Mouse (Mus musculus): ENCODE results near the gene Emid1. TPM values are rescaled to one million over a fixed set of nuclear protein-coding genes. Genes with fewer than 3 reads are reported as not detected.
"Not testable (repeated sequence)": the region's sequence is repeated elsewhere in the genome, so short reads cannot be mapped to it uniquely, and the experiment has no call there.

Emid1 gene
- total RNA-seq, 2 experiments from 2014 or later, result 3.3 to 3.7 TPM

DNA sequence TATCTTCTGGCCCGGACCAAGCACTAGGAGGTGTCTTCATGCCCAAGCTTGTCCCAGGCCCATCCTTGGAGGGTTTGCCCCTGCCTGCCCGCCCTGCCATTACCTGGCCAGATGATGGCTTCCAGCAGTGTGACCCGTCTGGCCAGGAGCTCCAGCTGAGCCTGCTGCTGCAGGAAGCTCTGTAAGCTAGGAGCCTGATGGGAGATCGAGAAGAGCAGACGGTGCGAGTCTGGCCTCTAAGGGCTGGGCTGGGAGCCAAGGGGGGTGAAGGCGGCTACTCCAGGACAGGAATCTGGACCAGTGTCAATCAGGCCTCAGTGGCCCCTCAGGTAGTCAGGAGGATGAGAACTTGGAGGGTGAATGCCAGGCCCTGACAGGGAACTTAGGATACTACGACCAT is 42.6 kb downstream of the Emid1 start:
- no peak for DNase-seq (ENCODE audit: low spot score in 2 of 2)

DNA sequence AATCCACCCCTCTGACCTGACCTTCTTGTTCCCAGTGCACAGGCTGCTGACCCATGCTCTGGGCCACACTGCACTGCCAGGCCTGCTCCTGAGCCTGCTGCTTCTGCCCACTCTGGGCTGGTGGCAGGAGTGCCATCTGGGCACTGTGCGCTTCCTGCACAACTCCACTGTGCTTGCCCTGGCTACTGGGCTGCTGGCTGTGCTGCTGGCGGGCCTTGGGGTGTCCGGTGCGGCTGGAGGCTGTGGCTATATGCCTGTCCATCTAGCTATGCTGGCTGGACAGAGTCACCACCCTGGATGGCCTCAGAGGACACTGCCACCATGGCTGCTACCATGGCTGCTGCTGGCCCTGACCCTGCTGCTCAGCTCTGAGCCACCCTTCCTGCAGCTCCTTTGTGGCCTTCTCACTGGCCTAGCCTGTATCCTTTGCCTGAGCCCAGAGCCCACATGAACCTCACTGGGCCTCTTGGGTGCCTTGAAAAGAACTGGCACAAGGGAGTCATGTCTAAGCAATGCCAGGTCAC is 48.0 kb downstream of the Emid1 start:
- no peak for DNase-seq (ENCODE audit: low spot score in 2 of 2)

DNA sequence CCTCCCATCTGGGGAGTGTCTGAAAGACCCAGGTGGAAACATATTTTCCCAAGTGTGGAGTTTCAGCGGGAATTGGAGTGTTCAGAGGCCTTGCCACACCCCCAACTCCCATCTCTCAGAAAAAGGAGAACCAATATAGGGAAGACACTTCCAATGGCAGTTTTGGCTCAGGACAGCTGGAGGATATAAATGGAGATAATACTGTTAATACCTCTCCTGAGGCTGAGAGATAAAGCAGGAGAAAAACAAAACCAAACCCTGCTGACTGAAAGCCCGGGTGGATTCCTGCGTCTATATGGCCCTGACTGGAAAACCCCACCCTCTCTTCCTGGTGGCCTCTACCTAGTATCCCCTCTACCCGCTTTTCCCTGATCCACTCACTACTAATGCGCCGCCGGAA is 49.7 kb downstream of the Emid1 start:
- no peak for DNase-seq (ENCODE audit: low spot score in 2 of 2)

DNA sequence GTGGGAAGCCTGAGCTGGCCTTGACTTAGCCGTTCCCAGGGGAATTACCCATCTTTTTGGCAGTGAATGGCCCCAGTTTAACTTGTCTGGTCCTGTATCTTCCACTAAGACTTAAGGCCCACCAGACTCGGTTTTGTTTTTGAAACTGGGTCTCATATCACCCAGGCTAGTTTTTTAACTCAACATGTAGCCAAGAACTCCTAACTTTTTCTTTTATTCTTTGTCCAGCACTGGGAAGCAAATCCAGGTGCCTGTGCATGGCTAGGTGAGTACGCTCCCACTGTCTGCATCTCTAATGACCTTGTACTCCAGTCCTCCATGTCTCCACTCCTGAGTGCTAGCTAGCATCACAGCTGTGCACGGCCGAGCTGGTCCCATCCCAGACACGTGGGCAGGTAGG is 50.4 kb downstream of the Emid1 start:
- no peak for DNase-seq (ENCODE audit: low spot score in 2 of 2)

DNA sequence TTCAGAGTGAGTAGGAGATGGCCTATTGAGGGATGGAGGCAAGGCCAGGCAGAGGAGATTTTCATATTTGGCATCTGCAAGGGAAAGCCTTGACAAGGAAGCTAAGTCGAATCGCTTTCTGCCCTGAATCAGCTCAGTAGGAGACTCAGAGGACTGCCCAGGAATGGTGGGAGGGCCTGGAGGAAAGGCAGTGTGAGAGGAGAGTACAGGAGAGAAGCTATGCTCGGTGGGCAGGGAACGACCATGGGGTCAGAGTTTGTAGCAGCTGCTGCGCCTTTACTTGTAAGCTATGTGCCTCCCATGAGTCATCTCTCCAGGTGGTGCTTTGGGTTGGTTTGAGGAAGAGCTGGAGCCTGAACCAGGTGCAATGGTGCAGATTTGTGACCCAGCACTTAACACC is 51.3 kb downstream of the Emid1 start:
- DNase-seq (ENCODE audit: low spot score in 2 of 2), result no peak

DNA sequence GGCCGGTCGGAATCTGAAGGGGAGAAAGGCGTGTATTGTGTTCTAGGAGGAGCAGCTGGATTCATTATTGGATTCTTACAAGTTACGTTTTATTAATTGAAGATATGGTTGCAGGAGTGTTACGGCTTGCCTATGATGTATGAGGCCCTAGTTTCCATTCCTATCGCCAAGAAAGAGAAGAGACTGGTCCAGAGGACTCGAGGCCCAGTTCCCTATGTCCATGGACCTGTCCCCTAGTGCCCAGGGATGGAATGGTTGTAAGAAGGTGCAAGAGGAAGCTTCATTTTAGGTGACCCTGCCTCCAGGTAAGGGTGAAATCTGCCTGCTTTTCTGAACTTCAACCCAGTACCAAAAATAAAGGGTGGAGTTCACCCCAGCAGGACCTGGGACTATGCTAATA is 51.8 kb downstream of the Emid1 start:
- no peak for DNase-seq (ENCODE audit: low spot score in 2 of 2)

DNA sequence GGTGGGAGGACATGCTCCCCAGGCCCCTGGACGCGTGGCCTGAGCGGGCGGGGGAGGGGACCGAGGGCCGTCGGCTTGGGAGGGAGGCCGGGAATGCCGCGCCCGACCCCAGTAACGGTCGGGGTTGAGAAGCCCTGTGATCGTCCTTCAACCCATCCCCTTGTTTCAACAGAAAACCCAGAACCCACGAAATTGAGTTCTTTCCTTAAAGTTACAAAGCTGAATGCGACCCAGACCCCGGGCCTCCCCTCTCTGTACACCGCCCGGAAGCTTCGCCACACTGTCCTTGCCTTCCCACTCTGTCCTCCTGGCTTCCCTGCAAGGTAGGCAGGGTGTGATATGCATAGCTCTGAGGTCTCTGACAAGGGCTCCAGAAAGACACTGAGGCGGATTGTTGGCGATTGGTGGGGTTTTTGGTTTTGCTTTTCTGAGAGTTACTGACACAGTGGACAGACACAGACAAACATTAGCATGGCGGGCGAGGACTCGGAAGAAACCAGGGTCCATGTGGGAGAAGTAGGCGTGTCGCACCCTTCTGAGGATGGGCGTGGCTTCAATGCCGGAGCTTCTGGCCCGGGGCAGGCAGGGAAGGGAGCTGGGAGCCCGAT is 52.4 kb downstream of the Emid1 start:
- DNase-seq (ENCODE audit: low spot score in 2 of 2), result peak; percentile 66 to 85

DNA sequence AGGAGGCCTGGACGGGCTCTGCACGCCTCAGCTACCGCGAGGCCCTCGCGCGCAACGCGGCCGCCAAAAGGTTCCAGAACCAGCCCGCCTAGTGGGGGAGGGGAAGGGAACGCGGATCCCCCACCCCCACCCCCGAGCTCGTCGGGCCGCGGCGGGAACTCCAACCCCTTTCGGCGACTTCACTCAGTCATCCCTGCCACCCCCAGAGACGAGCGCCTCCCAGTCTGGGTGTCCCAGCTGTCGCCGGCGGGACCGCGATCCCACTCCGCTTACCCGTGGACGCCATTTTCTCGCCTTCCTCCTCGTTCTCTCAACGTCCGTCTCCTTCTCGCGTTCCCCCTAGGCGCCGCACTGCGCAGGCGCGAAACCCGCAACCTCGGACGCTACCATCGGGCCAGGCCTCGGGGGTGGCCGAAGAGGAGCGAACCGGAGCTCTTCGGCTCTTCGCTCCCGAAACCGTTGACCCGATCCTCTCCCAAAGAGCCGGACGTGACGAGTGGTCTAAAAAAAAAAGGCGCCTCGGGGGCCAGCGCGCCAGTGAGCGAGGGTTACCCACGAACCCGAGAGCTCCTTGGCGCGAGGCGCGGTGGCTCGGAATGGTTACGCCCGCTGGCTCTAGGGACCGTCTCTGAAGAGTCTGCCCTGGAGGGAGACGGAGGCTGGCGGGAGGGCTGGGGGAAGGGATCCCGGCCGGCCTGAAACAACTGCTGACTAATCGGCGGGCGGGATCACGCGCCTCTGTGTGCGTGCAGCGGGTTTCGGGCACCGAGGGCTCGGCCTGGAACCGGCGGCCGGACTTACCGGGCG is 53.1 kb downstream of the Emid1 start, which contains the start of the genes Rhbdd3 and Ewsr1:
TSS of gene Rhbdd3 (plus strand) at position 191 of the 807 bp plus-strand sequence.
TSS of gene Ewsr1 (minus strand) at position 531 of the 807 bp plus-strand sequence.
- DNase-seq (ENCODE audit: low spot score in 2 of 2), result peak; percentile 95 to 97

DNA sequence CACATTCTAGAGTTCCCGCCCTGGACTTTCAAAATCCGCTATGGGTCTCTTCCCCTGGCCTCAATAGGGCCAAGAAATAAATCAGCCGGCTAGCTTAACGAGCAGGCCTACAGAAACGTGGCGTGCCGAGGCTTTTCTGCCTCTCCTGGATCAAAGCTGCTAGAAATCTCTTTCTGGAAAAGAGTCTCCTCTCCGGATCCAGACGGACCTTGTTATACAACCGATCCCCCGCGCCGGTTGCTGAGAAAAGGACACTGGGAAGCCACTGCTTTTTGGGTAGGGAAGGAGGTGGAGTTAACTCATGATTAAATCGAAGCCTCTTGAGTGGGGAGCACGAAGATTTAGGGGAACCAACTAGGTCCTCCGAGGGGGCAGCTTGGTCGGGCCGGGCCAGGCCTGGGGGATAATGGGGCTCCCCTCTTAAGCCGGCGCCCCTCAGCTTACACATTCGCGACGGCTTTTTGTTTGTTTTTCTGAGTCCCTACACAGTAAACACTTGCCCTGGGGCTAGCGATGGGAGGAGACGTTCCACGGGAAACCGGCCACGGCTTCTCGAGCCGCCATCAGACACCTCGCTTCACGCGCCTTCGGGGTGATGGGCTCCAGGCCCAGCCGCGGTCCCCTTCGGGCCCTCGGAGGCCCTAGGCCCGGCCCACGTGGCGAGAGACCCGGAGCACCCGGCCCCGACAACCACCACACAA is 53.9 kb downstream of the Emid1 start:
- DNase-seq (ENCODE audit: low spot score in 2 of 2), result peak; percentile 43 to 82

DNA sequence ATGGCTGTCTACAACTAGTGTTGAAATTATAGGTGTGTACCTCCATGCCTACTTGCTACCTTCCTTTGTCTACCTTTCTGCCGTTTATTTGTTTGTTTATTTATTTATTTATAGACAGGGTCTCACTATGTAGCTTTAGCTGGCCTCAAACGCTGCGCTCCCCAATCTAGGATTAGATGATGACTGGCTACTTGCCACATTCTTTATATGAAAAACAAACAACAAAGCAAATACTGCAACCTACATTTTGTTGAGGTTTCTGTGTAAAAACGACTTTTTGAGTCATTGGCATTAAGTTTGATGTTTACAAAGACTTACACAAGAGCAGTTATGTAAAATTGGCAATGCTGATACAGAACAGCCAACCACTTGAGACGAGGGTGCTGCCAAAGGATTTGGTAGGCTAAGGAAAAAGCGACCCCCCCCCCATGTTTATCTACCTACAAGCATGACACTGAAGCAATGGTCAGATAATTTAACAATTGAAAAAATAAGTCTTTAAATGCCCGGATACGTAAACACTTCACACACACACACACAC is 55.5 kb downstream of the Emid1 start:
- no peak for DNase-seq (ENCODE audit: low spot score in 2 of 2)

DNA sequence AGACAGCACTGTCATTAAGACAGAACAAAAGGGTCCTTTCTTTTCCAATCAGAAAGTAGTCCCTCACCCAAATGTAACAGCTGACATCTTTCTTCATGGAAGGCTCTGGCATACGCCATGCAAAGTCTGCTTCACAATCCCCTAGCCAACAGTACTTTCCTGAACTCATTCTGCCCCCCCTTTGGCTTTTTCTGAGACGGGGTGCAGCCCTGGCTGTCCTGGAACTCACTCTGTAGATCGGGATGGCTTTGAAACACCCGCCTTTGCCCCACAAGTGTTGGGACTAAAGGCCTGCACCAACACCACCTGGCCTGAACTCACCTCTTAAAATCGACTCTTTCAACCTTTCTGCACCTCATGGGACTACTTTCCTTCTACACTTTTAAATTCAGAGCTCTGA is 56.2 kb downstream of the Emid1 start:
- no peak for DNase-seq (ENCODE audit: low spot score in 2 of 2)

DNA sequence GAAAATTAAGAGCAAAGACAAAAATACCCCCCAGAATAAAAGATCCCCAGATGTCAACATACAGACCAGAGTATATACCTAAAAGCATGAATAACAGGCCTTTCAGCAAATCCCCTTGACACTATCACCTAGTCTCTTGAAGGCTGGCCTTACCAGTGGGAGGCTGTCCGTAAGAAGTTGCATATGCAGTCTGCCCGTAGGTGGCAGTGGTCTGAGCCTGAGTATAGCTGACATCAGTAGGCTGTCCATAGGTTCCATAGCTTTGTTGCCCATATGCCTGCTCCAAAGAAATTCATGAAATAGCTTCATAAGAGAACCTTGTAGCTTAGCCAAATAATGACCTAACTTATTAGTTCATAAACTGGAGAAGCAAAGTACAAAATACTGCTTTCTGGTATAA is 60.4 kb downstream of the Emid1 start:
- DNase-seq (ENCODE audit: low spot score in 2 of 2), result no peak

DNA sequence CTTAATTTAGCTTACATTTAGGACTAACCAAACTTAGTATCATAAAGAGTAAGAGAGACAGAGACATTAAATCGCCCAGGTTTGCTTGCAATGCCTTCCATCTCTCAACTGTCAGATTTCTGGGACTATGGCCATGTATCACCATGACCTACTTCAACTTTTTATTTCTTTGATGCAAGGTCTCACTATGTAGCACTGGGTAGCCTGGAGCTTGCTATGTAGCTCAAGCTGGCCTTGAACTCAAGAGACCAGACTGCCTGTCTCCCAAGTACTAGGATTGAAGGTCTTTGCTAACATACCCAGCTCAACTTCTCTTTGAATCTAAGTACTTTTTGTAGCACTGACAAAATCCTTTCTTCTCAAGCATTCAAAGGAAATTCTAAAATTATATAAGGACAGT is 62.9 kb downstream of the Emid1 start:
- DNase-seq (ENCODE audit: low spot score in 2 of 2), result no peak

DNA sequence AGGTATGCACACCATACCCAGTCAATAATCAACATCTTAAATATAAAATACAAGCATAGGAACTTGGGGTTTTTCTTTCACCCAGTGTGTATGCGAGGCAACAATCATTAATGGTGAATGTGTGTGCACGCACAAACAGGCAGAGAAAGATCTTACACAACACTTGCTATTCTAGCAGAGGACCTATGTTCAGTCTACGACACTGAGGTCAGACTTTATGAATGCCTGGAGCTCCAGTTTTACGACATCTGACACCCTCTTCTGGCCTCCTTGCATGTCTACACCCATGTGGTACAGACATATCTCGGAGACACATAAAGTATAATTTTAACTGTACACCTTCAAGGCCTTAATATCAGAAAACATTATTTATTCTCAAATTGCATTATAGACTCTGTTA is 75.2 kb downstream of the Emid1 start:
- not testable (repeated sequence) for DNase-seq (ENCODE audit: low spot score in 2 of 2)

DNA sequence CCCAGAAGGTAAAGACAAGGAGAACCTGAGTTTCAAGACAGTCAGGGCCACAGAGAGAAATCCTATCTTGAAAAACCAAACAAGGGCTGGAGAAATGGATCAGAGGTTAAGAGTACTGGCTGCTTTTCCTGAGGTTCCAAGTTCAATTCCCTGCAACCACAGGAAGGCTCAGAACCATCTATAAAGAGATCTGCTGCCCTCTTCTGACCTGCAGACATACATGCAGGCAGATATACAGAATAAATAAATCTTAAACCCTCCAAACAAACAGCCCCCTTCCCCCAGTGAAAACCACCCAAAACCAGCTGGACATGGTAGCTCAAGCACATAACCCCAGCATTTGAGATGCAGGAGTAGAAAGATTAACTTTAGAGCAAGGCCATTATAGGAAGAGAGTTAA is 76.3 kb downstream of the Emid1 start:
- DNase-seq (ENCODE audit: low spot score in 2 of 2), result no peak

DNA sequence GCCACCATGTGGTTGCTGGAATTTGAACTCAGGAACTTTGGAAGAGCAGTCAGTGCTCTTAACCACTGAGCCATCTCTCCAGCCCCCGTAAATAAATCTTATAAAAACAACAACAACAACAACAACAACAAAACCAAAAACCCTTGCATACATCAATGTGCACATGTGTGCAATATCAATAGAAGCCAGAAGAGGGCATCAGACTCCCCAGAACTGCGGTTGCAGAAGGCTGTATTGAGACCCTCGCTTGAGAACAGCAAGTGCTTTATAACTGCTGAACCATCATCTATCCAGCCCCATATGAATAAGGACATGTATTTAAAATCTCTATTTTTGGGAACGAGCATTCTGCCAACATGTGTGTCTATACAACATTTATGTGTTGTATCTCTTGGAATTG is 77.2 kb downstream of the Emid1 start:
- DNase-seq (ENCODE audit: low spot score in 2 of 2), result peak in 1 of 2 experiments; percentile 52

DNA sequence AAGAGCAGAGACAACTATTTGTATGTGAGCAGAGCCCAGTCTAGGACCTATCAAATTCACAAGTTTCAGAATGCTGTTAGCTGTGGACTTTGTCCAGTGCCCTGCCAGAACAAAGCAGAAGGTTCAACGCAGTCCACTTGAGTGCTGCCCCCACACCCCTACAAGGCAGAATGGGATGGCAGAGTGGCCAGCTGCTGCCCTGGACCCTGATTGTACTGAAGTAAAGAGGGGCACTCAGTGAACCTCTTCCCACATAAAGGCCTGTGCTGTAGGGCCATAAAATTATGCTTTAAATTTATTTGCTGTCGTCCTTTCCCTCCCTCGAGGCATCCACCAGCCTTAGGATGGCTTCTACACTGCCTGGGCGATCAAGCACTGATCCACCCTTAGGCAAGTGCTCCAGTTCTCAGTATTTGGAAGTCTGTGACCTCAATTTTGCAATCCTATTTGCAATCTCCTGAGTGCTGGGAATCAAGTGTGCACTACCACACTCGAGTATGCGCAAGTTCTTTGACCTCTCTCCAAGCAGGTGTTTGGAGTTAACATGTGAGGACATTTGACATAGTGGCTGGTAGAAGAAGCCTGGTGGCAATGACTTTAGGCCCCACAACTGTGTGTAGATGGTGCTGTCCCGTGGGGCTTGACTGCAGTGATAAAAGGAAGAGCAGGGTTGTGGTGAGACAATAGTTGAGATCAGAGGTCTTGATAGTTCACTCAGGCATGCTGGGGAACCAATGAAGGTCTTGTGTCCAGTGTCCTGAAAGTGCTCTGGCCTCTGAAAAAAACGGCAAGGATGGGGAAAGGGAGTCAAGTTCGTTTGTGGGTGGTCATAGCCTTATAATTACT is 83.7 kb downstream of the Emid1 start:
- DNase-seq (ENCODE audit: low spot score in 2 of 2), result no peak

DNA sequence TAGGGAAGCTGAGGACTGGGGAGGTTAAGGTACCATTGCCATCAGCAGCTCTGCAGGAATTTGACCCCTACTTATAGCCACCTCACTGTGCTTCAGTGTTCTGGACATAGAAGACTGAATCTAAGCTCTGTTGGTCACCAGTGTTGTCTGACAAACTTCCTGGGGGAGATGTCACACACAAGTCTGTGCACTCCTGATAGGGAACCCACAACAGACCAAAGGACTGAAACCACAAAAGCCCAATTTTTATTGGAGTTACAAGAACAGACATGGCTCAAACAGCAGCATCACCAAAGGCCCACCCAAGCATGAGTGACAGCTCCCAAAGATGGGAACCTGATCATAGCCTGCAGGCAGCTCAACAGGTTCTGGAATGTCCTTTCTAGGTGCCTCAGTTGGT is 85.0 kb downstream of the Emid1 start:
- DNase-seq (ENCODE audit: low spot score in 2 of 2), result no peak

DNA sequence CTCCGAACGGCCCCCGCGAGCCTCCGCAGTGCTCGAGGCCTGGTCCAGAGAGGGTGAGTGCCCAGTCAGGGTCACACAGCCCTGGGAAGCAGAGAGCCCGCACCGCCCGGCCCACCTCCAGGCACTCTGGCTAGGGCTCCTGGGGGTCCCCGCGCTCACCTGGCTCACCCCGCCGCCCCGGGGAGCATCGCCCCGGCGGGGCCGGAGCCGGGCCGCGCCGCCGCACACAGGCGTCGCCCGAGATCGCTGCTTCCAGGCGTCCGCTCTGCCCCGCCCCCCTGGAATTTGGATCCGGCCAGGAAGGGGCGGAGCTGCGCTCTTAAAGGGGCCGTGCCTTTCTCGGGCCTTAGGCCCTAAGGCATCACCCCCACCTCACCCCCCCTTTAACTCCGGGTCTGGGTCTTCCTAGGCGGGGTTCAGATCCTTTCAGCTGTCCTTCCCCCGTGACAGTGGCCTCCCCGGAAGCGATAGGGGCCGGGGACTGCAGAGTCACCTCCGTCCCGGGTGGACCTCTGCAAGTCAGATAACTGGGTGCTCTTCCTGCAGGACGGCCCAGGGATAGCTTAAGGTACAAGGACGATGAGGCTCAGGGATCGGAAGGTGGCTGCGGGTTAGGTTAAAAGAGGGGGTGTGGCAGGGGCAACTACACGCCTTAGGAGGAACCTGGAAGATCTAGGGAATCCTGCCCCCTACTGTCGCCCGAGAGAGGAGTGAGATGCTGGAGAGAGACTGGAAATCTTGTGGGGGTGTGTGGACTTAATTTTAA is 86.8 kb downstream of the Emid1 start, which contains the start of gene Gas2l1:
TSS of gene Gas2l1 (minus strand) at position 272 of the 766 bp plus-strand sequence.
- DNase-seq (ENCODE audit: low spot score in 2 of 2), result peak; percentile 77 to 91
